Mouse (Mus musculus) lung, embryonic 14.5 days (tissue): ENCODE data around the gene Ggt5. TPM values are rescaled to one million over a fixed set of nuclear protein-coding genes. Genes with fewer than 3 reads are reported as not detected.
A peak's percentile ranks its signal among the peaks of the same experiment; 100 is the strongest.

Source experiments
- ATAC-seq: fragments of 200-750 bp; cut with Nextera tagmentation; 2 replicates; pipeline ENCODE4 v1.8.0; 2017; ENCODE audit warnings: mild to moderate bottlenecking, moderate TSS enrichment, moderate library complexity; ENCODE audit not compliant: insufficient read depth
- DNase-seq: peaks from one replicate; pipeline ENCODE4 v3.0.0-alpha.2; 2015
- H3K27ac ChIP-seq: fragments of 300-500 bp; sonication (generic); 2 replicates; pipeline ENCODE4 v1.5.1; 2014; ENCODE audit warnings: low read depth, mild to moderate bottlenecking, moderate library complexity
- H3K27me3 ChIP-seq: fragments of 300-500 bp; sonication (generic); 2 replicates; pipeline ENCODE4 v1.6.1; 2014; ENCODE audit warnings: low read length, control low read depth; ENCODE audit not compliant: insufficient read depth
- H3K36me3 ChIP-seq: fragments of 300-500 bp; sonication (generic); 2 replicates; pipeline ENCODE4 v1.6.1; 2014; ENCODE audit warnings: control low read depth; ENCODE audit not compliant: insufficient read depth
- H3K4me1 ChIP-seq: fragments of 300-500 bp; sonication (generic); 2 replicates; pipeline ENCODE4 v1.6.1; 2014; ENCODE audit warnings: antibody characterized with exemption, control low read depth; ENCODE audit not compliant: insufficient read depth
- H3K4me2 ChIP-seq: fragments of 300-500 bp; sonication (generic); 2 replicates; pipeline ENCODE4 v1.6.1; 2014; ENCODE audit warnings: mild to moderate bottlenecking
- H3K4me3 ChIP-seq: fragments of 300-500 bp; sonication (generic); 2 replicates; pipeline ENCODE4 v1.5.1; 2014; ENCODE audit warnings: low read depth, low read length
- H3K9ac ChIP-seq: fragments of 300-500 bp; sonication (generic); 2 replicates; pipeline ENCODE4 v1.6.1; 2014
- H3K9me3 ChIP-seq: fragments of 300-500 bp; sonication (generic); 2 replicates; pipeline ENCODE4 v1.6.1; 2016; ENCODE audit warnings: low read depth, low read length, control low read depth
- CTCF ChIP-seq: IDR thresholded peaks from 2 replicates; pipeline ENCODE4 v1.5.1; 2016; ENCODE audit warnings: antibody characterized with exemption, low read depth
- WGBS: fragments of 180-500 bp; shearing (Covaris S2); extraction: QIAGEN DNeasy Blood & Tissue Kit; methylation state at CpG from one replicate; pipeline ENCODE4 v1.1.7; 2014; 5-methylcytosine and 5-hydroxymethylcytosine counted together
- polyA plus RNA-seq: library from polyadenylated mRNA; unstranded; fragments of >200 nt; fragmentation: Nextera tagmentation; extraction: Ambion mirVana; gene quantifications from 2 replicates; pipeline ENCODE4 v1.2.1, GENCODE M21; 2014

Ggt5 gene
- polyA plus RNA-seq, 1 experiment from 2014 or later, result 0.71 TPM

DNA sequence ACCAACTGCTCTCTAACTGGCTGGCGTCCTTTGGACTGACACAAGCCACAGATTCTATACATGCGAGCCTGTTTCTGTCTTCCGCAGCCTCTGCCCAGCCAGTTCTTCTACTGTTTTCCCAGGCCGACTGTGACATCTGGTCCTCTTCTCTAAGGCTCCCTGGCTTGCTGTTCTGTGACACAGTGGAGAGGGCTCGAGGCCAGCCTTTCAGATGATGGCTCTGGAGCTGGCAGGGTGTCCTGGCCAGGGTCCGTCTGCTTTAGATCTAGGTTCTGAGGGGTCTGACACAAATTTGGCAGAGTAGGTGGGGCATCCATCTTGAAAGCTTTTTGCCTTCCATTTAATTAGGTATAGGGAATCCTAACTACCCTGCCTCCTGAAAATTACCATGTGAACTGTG is 72.2 kb downstream of the Ggt5 start:
- no peak for TF ChIP-seq CTCF
- Histone ChIP-seq H3K27ac (no peak overlapping the region), H3K9ac (no peak overlapping the region), H3K36me3 (peaks cover 64% of the 10 kb centered on the region), H3K4me1 (no peaks in the 10 kb centered on the region), H3K4me2 (no peak overlapping the region), H3K9me3 (no peaks in the 10 kb centered on the region), H3K4me3 (no peak overlapping the region), H3K27me3 (no peaks in the 10 kb centered on the region)
- ATAC-seq (no peak), DNase-seq (no peak)
- 80% methylated on average over 6 of the region's 6 CpGs for WGBS

DNA sequence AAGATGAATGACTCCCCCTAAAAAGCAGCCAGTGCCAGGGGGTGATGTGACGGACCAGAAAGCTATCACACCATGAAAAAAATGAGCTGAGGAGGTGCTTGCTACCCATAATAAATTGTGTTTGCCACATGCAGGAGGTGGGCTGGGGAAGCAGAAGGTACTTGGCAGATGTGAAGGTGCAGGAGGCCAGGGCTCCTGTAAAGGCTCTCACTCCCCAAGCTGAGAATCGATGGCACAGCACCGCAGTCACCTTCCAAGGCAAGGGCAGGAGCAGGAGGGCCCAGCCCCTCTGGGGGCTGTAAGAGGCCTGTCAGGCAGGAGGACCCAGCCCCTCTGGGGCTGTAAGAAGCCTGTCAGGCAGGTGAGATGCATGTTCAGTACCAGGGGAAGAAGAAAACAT is 72.7 kb downstream of the Ggt5 start:
- no peak for ATAC-seq

DNA sequence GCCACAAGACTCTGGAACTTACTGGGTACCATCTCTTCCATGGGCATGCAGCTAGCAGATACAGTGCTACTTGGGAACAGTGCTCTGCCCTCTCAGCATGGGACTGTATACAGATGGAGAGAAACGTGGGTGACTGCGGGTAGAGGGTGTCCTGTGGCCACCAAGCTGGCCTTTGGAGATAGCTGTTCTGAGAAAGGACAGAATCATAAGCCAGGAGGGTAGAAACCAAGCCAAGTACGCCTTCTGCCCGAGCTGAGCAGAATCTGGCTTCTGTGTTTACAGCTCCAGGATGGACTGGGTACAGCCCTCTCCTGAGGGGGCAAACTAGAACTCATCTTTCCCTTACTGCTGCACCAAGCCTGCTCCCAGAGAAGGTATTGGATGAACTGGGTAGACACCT is 73.4 kb downstream of the Ggt5 start:
- TF ChIP-seq CTCF, result no peak
- DNase-seq (no peak), ATAC-seq (no peak)
- H3K36me3 ChIP-seq, result peaks cover 52% of the 10 kb centered on the region
- H3K4me2 ChIP-seq, result no peak overlapping the region
- 0 out of 2 replicates have a peak, but pooled peaks cover 2% of the 10 kb centered on the region for H3K4me1 ChIP-seq
- H3K4me3 ChIP-seq, result no peak overlapping the region
- no peaks in the 10 kb centered on the region for H3K27me3 ChIP-seq
- H3K27ac ChIP-seq, result no peak overlapping the region
- WGBS, result 92% methylated on average over 4 of the region's 4 CpGs
- no peaks in the 10 kb centered on the region for H3K9me3 ChIP-seq
- H3K9ac ChIP-seq, result no peak overlapping the region

More for the DNA sequence above, 72.7 kb downstream of the Ggt5 start:
- Histone ChIP-seq H3K4me1 (0 out of 2 replicates have a peak, but pooled peaks cover 2% of the 10 kb centered on the region), H3K4me3 (no peak overlapping the region), H3K27ac (no peak overlapping the region), H3K27me3 (no peaks in the 10 kb centered on the region), H3K9me3 (no peaks in the 10 kb centered on the region), H3K36me3 (peaks cover 59% of the 10 kb centered on the region), H3K4me2 (no peak overlapping the region), H3K9ac (no peak overlapping the region)
- WGBS, result 87% methylated on average over 3 of the region's 3 CpGs
- TF ChIP-seq CTCF, result no peak
- no peak for DNase-seq

DNA sequence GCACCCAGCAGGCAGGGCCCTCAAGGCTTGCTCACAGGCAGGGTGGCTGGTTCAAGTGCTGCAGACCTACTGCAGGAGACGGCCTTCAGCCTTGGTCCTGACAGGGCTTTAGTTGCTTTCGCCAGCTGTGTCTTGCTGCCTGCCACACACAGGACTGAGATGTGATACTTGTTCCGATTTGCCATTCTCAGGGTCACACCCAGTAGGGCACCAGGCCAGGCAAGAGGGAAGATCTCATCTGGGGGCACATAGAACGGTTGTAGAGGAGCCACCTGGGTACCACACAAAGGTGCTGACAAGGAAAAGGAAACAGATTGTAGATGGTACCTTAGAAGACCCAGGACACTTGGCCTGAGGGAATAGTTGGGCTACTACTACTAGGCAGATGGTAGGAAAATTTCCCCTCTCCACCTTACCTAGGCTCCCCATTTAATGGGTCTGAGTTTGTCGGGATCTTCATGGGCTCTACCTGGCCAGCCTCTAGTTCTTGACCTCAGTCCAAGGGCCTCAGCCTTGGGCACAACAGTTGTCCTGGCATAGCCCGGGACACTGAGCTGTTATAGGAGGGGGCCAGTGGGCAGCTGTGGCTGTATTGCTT is 75.6 kb downstream of the Ggt5 start:
- peaks cover 6% of the 10 kb centered on the region; the same call in 1 of the 2 replicates for H3K4me1 ChIP-seq
- no peak for TF ChIP-seq CTCF
- peaks cover 43% of the 10 kb centered on the region for H3K36me3 ChIP-seq
- no peak overlapping the region for H3K4me2 ChIP-seq
- no peak overlapping the region for H3K9ac ChIP-seq
- H3K4me3 ChIP-seq, result no peak overlapping the region
- no peak for ATAC-seq
- 77% methylated on average over 6 of the region's 6 CpGs for WGBS
- no peak for DNase-seq
- no peak overlapping the region for H3K27ac ChIP-seq
- peaks cover 4% of the 10 kb centered on the region; the same call in 1 of the 2 replicates for H3K27me3 ChIP-seq
- no peaks in the 10 kb centered on the region for H3K9me3 ChIP-seq

DNA sequence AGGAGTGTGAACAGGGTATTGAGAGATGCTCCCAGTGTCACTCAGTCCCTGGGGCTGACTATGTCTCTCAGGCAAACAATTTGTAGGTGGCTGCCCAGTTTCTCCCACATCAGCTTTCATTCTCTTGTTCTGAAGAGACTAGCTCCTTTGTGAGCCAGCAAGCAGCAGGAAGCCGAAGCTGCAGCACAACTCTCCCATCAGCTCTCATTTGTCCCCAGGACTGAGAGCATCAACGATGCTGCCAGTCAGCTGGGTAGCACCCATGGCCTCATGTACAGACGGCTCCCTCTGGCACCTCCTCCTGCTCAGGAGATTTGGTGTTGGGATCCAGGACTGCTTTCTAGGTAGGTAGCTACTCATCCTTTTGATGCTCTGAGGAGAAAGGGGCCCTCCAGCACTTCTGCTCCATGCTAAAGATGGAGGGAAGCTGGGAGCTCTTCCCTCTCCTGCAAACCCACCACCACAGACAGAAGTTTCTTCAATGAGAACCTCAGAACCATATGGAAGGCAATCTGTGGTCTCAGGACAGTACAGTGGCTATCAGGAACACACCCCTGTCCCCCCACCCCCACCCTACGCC is 77.4 kb downstream of the Ggt5 start:
- H3K36me3 ChIP-seq, result peaks cover 31% of the 10 kb centered on the region; the same call in 1 of the 2 replicates
- peak overlapping the region; percentile 97 for H3K4me2 ChIP-seq
- DNase-seq (no peak), ATAC-seq (no peak; the same call in 1 of the 2 replicates)
- H3K9ac ChIP-seq, result peak overlapping the region; percentile 77
- peaks cover 6% of the 10 kb centered on the region; the same call in 1 of the 2 replicates for H3K4me1 ChIP-seq
- peaks cover 4% of the 10 kb centered on the region; the same call in 1 of the 2 replicates for H3K27me3 ChIP-seq
- H3K4me3 ChIP-seq, result peak overlapping the region; percentile 69
- H3K9me3 ChIP-seq, result no peaks in the 10 kb centered on the region
- H3K27ac ChIP-seq, result no peak overlapping the region
- WGBS, result 57% methylated on average over 4 of the region's 4 CpGs
- TF ChIP-seq CTCF, result no peak

Other genes with a start within 250 kb of the Ggt5 start
- 0.17 and 0.76 TPM in 2 replicates for gene Upb1, start 188.2 kb upstream of the Ggt5 start, polyA plus RNA-seq
- gene Snrpd3, start 71.8 kb upstream of the Ggt5 start, polyA plus RNA-seq, result 188 and 202 TPM in 2 replicates
- gene Gucd1, start 71.4 kb upstream of the Ggt5 start, polyA plus RNA-seq, result 30.8 and 32.6 TPM in 2 replicates
- 0.50 and 0.69 TPM in 2 replicates for gene Lrrc75b, start 29.0 kb upstream of the Ggt5 start, polyA plus RNA-seq
- gene Ggt1, start 27.7 kb upstream of the Ggt5 start, polyA plus RNA-seq, result 1.8 and 1.9 TPM in 2 replicates
- 5.8 and 5.9 TPM in 2 replicates for gene Susd2, start 54.7 kb downstream of the Ggt5 start, polyA plus RNA-seq
- gene Cabin1, start 175.0 kb downstream of the Ggt5 start, polyA plus RNA-seq, result 41.1 and 50.0 TPM in 2 replicates
- gene Ddt, start 184.1 kb downstream of the Ggt5 start, polyA plus RNA-seq, result 61.6 and 71.6 TPM in 2 replicates
- gene Gm20441, start 191.6 kb downstream of the Ggt5 start, polyA plus RNA-seq, result not detected in 2 replicates
- gene Gstt3, start 192.1 kb downstream of the Ggt5 start, polyA plus RNA-seq, result 18.9 and 19.8 TPM in 2 replicates
- 23.5 and 24.8 TPM in 2 replicates for gene Gstt1, start 209.2 kb downstream of the Ggt5 start, polyA plus RNA-seq
- not detected in 2 replicates for gene Gstt4, start 233.2 kb downstream of the Ggt5 start, polyA plus RNA-seq
- 28.0 and 29.8 TPM in 2 replicates for gene Gstt2, start 248.1 kb downstream of the Ggt5 start, polyA plus RNA-seq